Comparison of ENCODE assay signal across 12 mouse cellular contexts in genomic region chr1:155084839-155085238, GRCm38 (mm10). TPM values are rescaled to one million over a fixed set of nuclear protein-coding genes. Genes with fewer than 3 reads are reported as not detected.
DNase-seq lines count a peak whose midpoint lies in the region; ATAC-seq and TF ChIP-seq lines count a peak whose summit lies in the region.
"Had no signal": no experiment of that assay in that cellular context is flagged by ENCODE, and none has a peak within 500 bp of the region (broad histone marks: within the 10 kb centered on the region; RNA-seq: fewer than 3 reads in every experiment).

No protein-coding gene starts in this region.

- intact Hi-C loops in left cerebral cortex, adult 2 months (cut with DNase I), result no loop called here

- H3K36me3 ChIP-seq in embryonic facial prominence, embryonic 10.5 days (replicated peaks), result no peaks in the 10 kb centered on the region
- H3K36me3 ChIP-seq in limb, embryonic 10.5 days, result no peaks in the 10 kb centered on the region
- H3K36me3 ChIP-seq: limb, embryonic 12.5 days had no signal

- 55% methylated on average over 8 of the region's 8 CpGs for WGBS in embryonic facial prominence, embryonic 10.5 days
- 51% methylated on average over 8 of the region's 8 CpGs for WGBS in limb, embryonic 10.5 days

- no peak for TF ChIP-seq CTCF in left cerebral cortex, adult 2 months (IDR thresholded peaks at IDR 0.05)

- peak; percentile 4 for DNase-seq in embryo, embryonic 9.5 days (ENCODE audit: extremely low spot score)
- DNase-seq in embryo, embryonic 10 days (ENCODE audit: low spot score), result no peak
- no peak for DNase-seq in left cerebral cortex, adult 2 months (ENCODE audit: extremely low spot score in 1 of 2, low spot score in 2 of 2)
- DNase-seq in left cerebral cortex, adult 9 months (ENCODE audit: low spot score in 2 of 2), result no peak
- DNase-seq in embryonic facial prominence, embryonic 10.5 days (ENCODE audit: low spot score), result no peak
- no peak for DNase-seq in limb, embryonic 10.5 days (ENCODE audit: low spot score)
- DNase-seq in spleen, postnatal 14 days (ENCODE audit: low spot score in 2 of 2), result no peak
- DNase-seq: right cerebral cortex, adult 18-20 months had no signal

- H3K4me1 ChIP-seq in embryonic facial prominence, embryonic 10.5 days, result peaks cover 79% of the 10 kb centered on the region
- peaks cover 81% of the 10 kb centered on the region for H3K4me1 ChIP-seq in limb, embryonic 10.5 days

- H3K4me3 ChIP-seq in left cerebral cortex, adult 2 months, result no peak overlapping the region
- no peak overlapping the region for H3K4me3 ChIP-seq in embryonic facial prominence, embryonic 10.5 days
- no peak overlapping the region for H3K4me3 ChIP-seq in limb, embryonic 10.5 days

- no peak for ATAC-seq in megakaryocyte, adult 5-6 weeks (ENCODE audit: poor library complexity, severe bottlenecking)
- ATAC-seq: inflammation-experienced regulatory T-cells, adult 6 months; Patski had no signal

- peak overlapping the region; percentile 88; the same call in 1 of the 2 replicates for H3K27ac ChIP-seq in left cerebral cortex, adult 2 months
- H3K27ac ChIP-seq in embryonic facial prominence, embryonic 10.5 days (replicated peaks), result peak overlapping the region; percentile 54
- H3K27ac ChIP-seq in limb, embryonic 10.5 days, result peak overlapping the region; percentile 99

- peaks cover 5% of the 10 kb centered on the region for H3K27me3 ChIP-seq in embryonic facial prominence, embryonic 10.5 days (replicated peaks; ENCODE audit: low read depth, poor library complexity, severe bottlenecking)
- no peaks in the 10 kb centered on the region for H3K27me3 ChIP-seq in limb, embryonic 10.5 days (ENCODE audit: low read depth, poor library complexity, severe bottlenecking)
- H3K27me3 ChIP-seq: limb, embryonic 12.5 days; Patski had no signal

- no peaks in the 10 kb centered on the region for H3K9me3 ChIP-seq in embryonic facial prominence, embryonic 10.5 days
- no peaks in the 10 kb centered on the region for H3K9me3 ChIP-seq in limb, embryonic 10.5 days (replicated peaks)
- H3K9me3 ChIP-seq: limb, embryonic 12.5 days had no signal

RNA-seq across cellular contexts. Expression of gene Ier5, which starts 14.6 kb away (rescaled TPM):
- 10 to 100 TPM; 60.4 to 75.1 TPM for total RNA-seq in left cerebral cortex, adult 2 months (2021)
- polyA plus RNA-seq in embryonic facial prominence, embryonic 10.5 days (2016; fragmentation: Nextera tagmentation; extraction: Ambion mirVana), result 4.4 TPM in 2 replicates
- polyA plus RNA-seq in limb, embryonic 10.5 days (2016; fragmentation: Nextera tagmentation; extraction: Ambion mirVana), result 4.5 and 6.9 TPM in 2 replicates
- total RNA-seq in megakaryocyte, adult 5-6 weeks (2015), result 58.4 and 62.3 TPM in 2 replicates
- total RNA-seq in megakaryocyte, adult 5-6 weeks (2017), result 35.4 and 38.3 TPM in 2 replicates
